Mouse (Mus musculus) liver, embryonic 13.5 days (tissue): ENCODE data around the gene Zfp804a. TPM values are rescaled to one million over a fixed set of nuclear protein-coding genes. Genes with fewer than 3 reads are reported as not detected.

Experiments
- ATAC-seq: fragments of 200-750 bp; cut with Nextera tagmentation; 2 replicates; pipeline ENCODE4 v1.8.0; 2017; ENCODE audit warnings: low read depth, mild to moderate bottlenecking, moderate number of reproducible peaks, moderate library complexity
- DNase-seq: peaks from one replicate; pipeline ENCODE4 v3.0.0; 2022
- H3K27ac ChIP-seq: fragments of 300-500 bp; sonication (generic); 2 replicates; pipeline ENCODE4 v1.5.1; 2015; ENCODE audit warnings: moderate library complexity, mild to moderate bottlenecking, inconsistent platforms
- H3K27me3 ChIP-seq: fragments of 300-500 bp; sonication (generic); 2 replicates; pipeline ENCODE4 v1.6.1; 2015; ENCODE audit warnings: mild to moderate bottlenecking, inconsistent platforms
- H3K36me3 ChIP-seq: fragments of 300-500 bp; sonication (generic); 2 replicates; pipeline ENCODE4 v1.6.1; 2015; ENCODE audit warnings: mild to moderate bottlenecking, inconsistent platforms
- H3K4me1 ChIP-seq: fragments of 300-500 bp; sonication (generic); replicated peaks from 2 replicates; pipeline ENCODE4 v1.6.1; 2015; ENCODE audit warnings: inconsistent platforms
- H3K4me2 ChIP-seq: fragments of 300-500 bp; sonication (generic); 2 replicates; pipeline ENCODE4 v1.6.1; 2015; ENCODE audit warnings: inconsistent platforms, mild to moderate bottlenecking, moderate library complexity
- H3K4me3 ChIP-seq: fragments of 300-500 bp; sonication (generic); replicated peaks from 2 replicates; pipeline ENCODE4 v1.5.1; 2015; ENCODE audit warnings: mild to moderate bottlenecking, inconsistent platforms
- H3K9ac ChIP-seq: fragments of 300-500 bp; sonication (generic); 2 replicates; pipeline ENCODE4 v1.6.1; 2015; ENCODE audit warnings: mild to moderate bottlenecking, inconsistent platforms
- H3K9me3 ChIP-seq: fragments of 300-500 bp; sonication (generic); replicated peaks from 2 replicates; pipeline ENCODE4 v1.6.1; 2016; ENCODE audit warnings: inconsistent platforms
- WGBS: fragments of 180-500 bp; shearing (Covaris S2); methylation state at CpG from one replicate; pipeline ENCODE4 v1.1.7; 2015; ENCODE audit not compliant: insufficient replicate concordance; 5-methylcytosine and 5-hydroxymethylcytosine counted together
- polyA plus RNA-seq: library from polyadenylated mRNA; unstranded; fragments of >200 nt; fragmentation: Nextera tagmentation; extraction: Ambion mirVana; gene quantifications from 2 replicates; pipeline ENCODE4 v1.2.1, GENCODE M21; 2015

The Zfp804a gene
- polyA plus RNA-seq, 1 experiment from 2014 or later = 0.03 TPM

GRCm38 (mm10) chr2:82113650-82114049, 60.6 kb downstream of the Zfp804a start:
- Histone ChIP-seq H3K9me3 (no peaks in the 10 kb centered on the region), H3K4me2 (no peak overlapping the region), H3K4me3 (no peak overlapping the region), H3K27ac (no peak overlapping the region), H3K36me3 (no peaks in the 10 kb centered on the region), H3K27me3 (no peaks in the 10 kb centered on the region), H3K9ac (no peak overlapping the region), H3K4me1 (no peaks in the 10 kb centered on the region)
- no peak for DNase-seq
- WGBS = 56% methylated on average over 2 of the region's 2 CpGs
- no peak for ATAC-seq

DNA sequence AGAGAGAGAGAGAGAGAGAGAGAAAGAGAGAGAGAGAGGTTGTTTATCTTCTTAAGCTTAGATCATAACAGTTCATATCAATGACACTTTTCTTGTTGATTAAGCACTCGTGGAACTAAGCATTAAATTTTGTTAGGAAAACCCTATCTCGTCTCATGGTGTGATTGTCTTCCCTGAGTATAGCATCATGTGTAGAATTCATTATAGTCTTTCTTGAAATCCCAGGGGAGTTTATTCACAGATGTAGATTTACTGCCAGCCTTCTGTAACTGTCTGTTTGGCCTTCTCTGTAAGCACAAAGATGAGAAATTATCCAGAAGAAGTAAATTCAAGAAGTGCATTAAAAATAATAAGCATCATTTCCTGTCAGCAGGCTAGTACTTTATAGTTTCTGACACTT, 66.6 kb downstream of the Zfp804a start:
- H3K36me3 ChIP-seq = no peaks in the 10 kb centered on the region
- DNase-seq = no peak
- no peak overlapping the region for H3K27ac ChIP-seq
- ATAC-seq = no peak
- H3K4me3 ChIP-seq = no peak overlapping the region
- no peaks in the 10 kb centered on the region for H3K4me1 ChIP-seq
- H3K27me3 ChIP-seq = no peaks in the 10 kb centered on the region
- no peaks in the 10 kb centered on the region for H3K9me3 ChIP-seq
- H3K9ac ChIP-seq = no peak overlapping the region
- WGBS = 48% methylated on average over 2 of the region's 2 CpGs
- H3K4me2 ChIP-seq = no peak overlapping the region

DNA sequence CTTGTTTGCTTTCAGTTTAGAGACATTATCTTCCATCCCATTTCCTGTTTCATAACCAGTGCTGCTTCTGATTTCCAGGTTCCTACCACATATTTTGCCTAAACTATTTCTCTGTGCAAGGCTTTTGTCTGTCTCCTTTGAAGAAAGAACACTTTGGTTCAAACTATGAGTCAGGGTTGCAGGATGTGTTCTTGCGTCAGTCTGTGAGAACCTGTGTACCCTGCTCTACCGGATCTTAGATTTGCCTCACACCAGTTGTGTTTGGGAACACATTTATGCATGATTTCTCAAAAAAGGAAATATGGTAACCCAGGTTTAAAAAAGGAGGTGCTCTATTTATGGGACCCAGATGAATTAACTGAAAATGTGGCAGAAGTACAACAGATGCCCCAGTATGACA, 125.7 kb downstream of the Zfp804a start:
- Histone ChIP-seq H3K9ac (no peak overlapping the region), H3K4me1 (no peaks in the 10 kb centered on the region), H3K36me3 (no peaks in the 10 kb centered on the region), H3K4me3 (no peak overlapping the region), H3K27ac (no peak overlapping the region), H3K9me3 (no peaks in the 10 kb centered on the region), H3K4me2 (no peak overlapping the region), H3K27me3 (no peaks in the 10 kb centered on the region)
- ATAC-seq = no peak
- 67% methylated on average over 2 of the region's 2 CpGs for WGBS
- DNase-seq = no peak

DNA sequence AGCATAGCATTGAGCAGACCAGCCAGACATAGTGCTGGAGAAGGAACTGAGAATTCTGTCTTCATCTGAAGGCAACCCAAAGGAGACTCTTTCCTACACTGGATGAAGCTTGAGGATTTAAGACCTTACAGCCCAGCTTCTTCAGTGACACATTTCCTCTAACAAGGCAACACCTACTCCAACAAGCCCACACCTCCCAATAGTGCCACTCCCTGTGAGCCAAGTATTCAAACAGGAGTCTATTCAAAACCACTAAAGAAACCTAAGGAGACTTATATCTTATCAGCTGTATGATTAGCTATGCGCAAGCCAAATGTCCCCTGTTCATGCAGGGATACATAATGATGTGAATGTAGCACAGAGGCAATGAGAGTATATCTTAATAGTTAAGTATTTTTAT, 128.0 kb downstream of the Zfp804a start:
- no peak for ATAC-seq
- Histone ChIP-seq H3K9me3 (no peaks in the 10 kb centered on the region), H3K36me3 (no peaks in the 10 kb centered on the region), H3K27ac (no peak overlapping the region), H3K4me2 (no peak overlapping the region), H3K4me3 (no peak overlapping the region), H3K4me1 (no peaks in the 10 kb centered on the region), H3K9ac (no peak overlapping the region), H3K27me3 (no peaks in the 10 kb centered on the region)
- no peak for DNase-seq
- WGBS = 76% methylated on average over 1 of the region's 1 CpGs

- no peak for DNase-seq
- no peak for ATAC-seq
- 67% methylated on average over 5 of the region's 5 CpGs for WGBS
These were observed 146.9 kb downstream of the Zfp804a start for GRCm38 (mm10) chr2:82199901-82200300.

DNA sequence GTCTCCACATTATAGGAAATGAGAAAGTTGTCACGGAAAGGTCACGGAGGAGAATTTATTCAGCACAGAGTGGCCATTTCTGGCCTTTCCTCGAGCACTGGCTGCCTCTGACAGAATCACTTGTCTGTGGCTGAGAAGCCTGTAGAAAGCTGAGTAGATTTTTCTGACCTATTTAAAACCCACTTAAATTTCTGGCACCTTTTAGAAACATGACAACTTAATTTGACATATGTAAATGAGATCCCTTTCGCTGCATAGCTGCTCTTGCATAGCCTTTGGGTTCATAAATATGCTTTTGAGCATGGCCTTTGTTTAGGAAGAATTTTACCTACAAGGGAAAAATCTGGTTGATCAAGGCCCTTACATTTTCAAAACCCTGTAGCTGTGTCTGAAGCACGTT, 147.6 kb downstream of the Zfp804a start:
- Histone ChIP-seq H3K36me3 (no peaks in the 10 kb centered on the region), H3K9me3 (no peaks in the 10 kb centered on the region), H3K27me3 (no peaks in the 10 kb centered on the region), H3K4me1 (no peaks in the 10 kb centered on the region), H3K9ac (no peak overlapping the region), H3K27ac (no peak overlapping the region), H3K4me2 (no peak overlapping the region), H3K4me3 (no peak overlapping the region)
- ATAC-seq (no peak), DNase-seq (no peak)
- WGBS = 59% methylated on average over 5 of the region's 5 CpGs

More at GRCm38 (mm10) chr2:82199901-82200300, 146.9 kb downstream of the Zfp804a start:
- no peaks in the 10 kb centered on the region for H3K4me1 ChIP-seq
- H3K27ac ChIP-seq = no peak overlapping the region
- H3K4me2 ChIP-seq = no peak overlapping the region
- H3K27me3 ChIP-seq = no peaks in the 10 kb centered on the region
- H3K9ac ChIP-seq = no peak overlapping the region
- H3K36me3 ChIP-seq = no peaks in the 10 kb centered on the region
- no peaks in the 10 kb centered on the region for H3K9me3 ChIP-seq
- H3K4me3 ChIP-seq = no peak overlapping the region

GRCm38 (mm10) chr2:82210605-82211004, 157.6 kb downstream of the Zfp804a start:
- no peaks in the 10 kb centered on the region for H3K4me1 ChIP-seq
- H3K27ac ChIP-seq = no peak overlapping the region
- H3K4me3 ChIP-seq = no peak overlapping the region
- no peak overlapping the region for H3K4me2 ChIP-seq
- DNase-seq = no peak
- WGBS = 75% methylated on average over 1 of the region's 1 CpGs
- no peaks in the 10 kb centered on the region for H3K27me3 ChIP-seq
- no peak for ATAC-seq
- no peak overlapping the region for H3K9ac ChIP-seq
- H3K9me3 ChIP-seq = no peaks in the 10 kb centered on the region
- H3K36me3 ChIP-seq = no peaks in the 10 kb centered on the region

DNA sequence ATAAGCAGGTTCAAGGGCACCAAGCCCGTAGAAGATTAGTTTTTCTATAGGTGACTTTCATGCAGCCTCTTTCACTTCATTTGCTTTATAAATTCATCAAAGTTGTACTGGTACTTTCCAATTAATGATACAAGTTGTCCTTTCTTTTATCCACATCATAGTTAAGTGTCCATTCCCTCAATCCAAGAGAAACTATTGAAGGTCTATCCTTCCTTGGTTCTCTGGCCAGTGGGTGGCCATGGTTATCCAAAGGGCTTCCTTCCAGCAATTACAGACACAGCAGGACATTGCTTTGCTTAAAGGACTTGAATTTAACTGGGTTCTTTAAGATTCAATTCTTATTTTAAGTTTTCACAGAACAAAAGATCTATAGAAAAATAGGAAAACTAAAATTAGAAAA, 158.9 kb downstream of the Zfp804a start:
- Histone ChIP-seq H3K36me3 (no peaks in the 10 kb centered on the region), H3K27ac (no peak overlapping the region), H3K27me3 (no peaks in the 10 kb centered on the region), H3K4me1 (no peaks in the 10 kb centered on the region), H3K9me3 (no peaks in the 10 kb centered on the region), H3K4me3 (no peak overlapping the region), H3K4me2 (no peak overlapping the region), H3K9ac (no peak overlapping the region)
- DNase-seq (no peak), ATAC-seq (no peak)
- 60% methylated on average over 1 of the region's 1 CpGs for WGBS

DNA sequence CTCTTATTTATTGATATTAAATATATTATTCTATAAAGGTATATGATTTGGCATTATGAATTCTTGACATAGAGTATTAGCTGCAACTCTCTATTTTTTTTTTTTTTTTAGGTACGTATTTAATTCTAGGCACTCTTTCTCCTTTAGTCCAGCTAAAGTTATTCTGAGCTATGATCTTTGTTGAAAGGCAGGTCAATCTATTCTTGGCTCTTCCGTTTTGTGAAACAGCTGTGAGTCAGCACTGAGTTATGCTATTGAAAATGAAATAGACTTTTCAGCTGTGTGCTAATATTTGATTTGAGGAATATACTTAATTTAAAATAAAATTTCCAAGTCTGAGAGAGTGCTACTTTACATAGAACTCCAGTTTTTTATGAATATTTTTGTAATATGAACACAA, 164.9 kb downstream of the Zfp804a start:
- Histone ChIP-seq H3K9me3 (no peaks in the 10 kb centered on the region), H3K36me3 (no peaks in the 10 kb centered on the region), H3K4me3 (no peak overlapping the region), H3K4me2 (no peak overlapping the region), H3K27me3 (no peaks in the 10 kb centered on the region), H3K27ac (no peak overlapping the region), H3K4me1 (no peaks in the 10 kb centered on the region), H3K9ac (no peak overlapping the region)
- ATAC-seq (no peak), DNase-seq (no peak)
- 68% methylated on average over 2 of the region's 2 CpGs for WGBS

DNA sequence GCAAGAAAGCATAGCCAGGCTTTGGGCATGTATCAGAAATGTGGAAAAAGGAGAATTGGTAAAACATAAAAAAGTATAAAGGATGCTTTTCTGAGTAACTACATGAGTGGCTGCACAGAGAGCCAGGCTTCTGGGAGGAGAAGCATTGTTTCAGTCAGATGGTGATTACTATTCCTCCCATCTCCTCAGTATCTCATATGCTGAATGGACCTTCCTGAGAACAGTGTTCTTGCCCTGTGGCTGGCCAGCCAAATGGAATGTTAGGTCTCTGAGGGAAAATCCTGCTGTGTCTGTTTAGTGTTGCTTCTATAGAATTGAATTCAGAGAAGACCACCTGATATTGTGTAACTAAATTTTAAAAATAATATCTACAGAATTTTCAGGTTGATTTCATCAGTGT, 193.0 kb downstream of the Zfp804a start:
- H3K27me3 ChIP-seq = no peaks in the 10 kb centered on the region
- no peaks in the 10 kb centered on the region for H3K36me3 ChIP-seq
- no peak overlapping the region for H3K4me2 ChIP-seq
- no peak for DNase-seq
- H3K9ac ChIP-seq = no peak overlapping the region
- no peak for ATAC-seq
- no peaks in the 10 kb centered on the region for H3K9me3 ChIP-seq
- no peaks in the 10 kb centered on the region for H3K4me1 ChIP-seq
- H3K27ac ChIP-seq = no peak overlapping the region
- H3K4me3 ChIP-seq = no peak overlapping the region

DNA sequence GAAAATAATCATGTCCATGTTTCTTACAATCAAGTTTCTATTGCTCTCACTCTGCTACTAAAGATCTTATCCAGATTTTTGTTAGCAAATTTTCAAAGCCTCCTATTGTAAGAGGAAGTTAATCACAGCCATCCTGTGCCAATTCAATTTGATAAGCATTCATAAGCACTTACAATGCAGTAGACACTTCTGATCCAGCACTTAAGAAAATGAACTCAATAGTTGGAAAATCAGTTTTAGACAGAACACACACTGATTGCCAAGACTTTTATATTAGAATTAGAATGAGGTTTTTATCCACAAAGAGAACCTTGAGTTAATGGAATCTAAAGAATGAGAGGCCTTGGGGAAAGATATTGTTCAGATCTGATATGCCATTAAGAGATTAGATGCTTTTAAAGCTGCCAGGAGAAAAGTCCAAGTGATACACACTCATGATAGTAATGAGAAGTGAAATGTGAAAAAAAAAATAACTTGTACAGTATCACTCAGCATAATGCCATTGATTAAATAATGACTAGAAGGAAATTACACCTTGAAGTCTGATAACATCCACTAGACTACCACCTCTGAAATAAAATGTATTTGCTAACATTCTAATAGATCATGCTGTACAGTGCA, 194.0 kb downstream of the Zfp804a start:
- Histone ChIP-seq H3K9me3 (no peaks in the 10 kb centered on the region), H3K4me1 (no peaks in the 10 kb centered on the region), H3K36me3 (no peaks in the 10 kb centered on the region), H3K4me3 (no peak overlapping the region), H3K27ac (no peak overlapping the region), H3K9ac (no peak overlapping the region), H3K4me2 (no peak overlapping the region), H3K27me3 (no peaks in the 10 kb centered on the region)
- DNase-seq (no peak), ATAC-seq (no peak)

GRCm38 (mm10) chr2:82253382-82253781, 200.4 kb downstream of the Zfp804a start:
- Histone ChIP-seq H3K9me3 (no peaks in the 10 kb centered on the region), H3K4me2 (no peak overlapping the region), H3K27me3 (no peaks in the 10 kb centered on the region), H3K9ac (no peak overlapping the region), H3K27ac (no peak overlapping the region), H3K36me3 (no peaks in the 10 kb centered on the region), H3K4me1 (no peaks in the 10 kb centered on the region), H3K4me3 (no peak overlapping the region)
- ATAC-seq (no peak), DNase-seq (no peak)
- WGBS = 41% methylated on average over 5 of the region's 5 CpGs
